Mouse (Mus musculus) erythroblast, adult 5-6 weeks (primary cell): ENCODE data around the gene Cacna1d. TPM values are rescaled to one million over a fixed set of nuclear protein-coding genes. Genes with fewer than 3 reads are reported as not detected.

Source experiments
- ATAC-seq: replicated peaks from 2 replicates; pipeline ENCODE4 v1.8.0; 2016; ENCODE audit warnings: moderate number of reproducible peaks, mild to moderate bottlenecking, moderate TSS enrichment, inconsistent platforms; ENCODE audit not compliant: poor library complexity, low FRiP score, severe bottlenecking
- total RNA-seq, 2 experiments: library from RNA; stranded (forward) in 1 of 2; stranded (reverse) in 1 of 2; fragments of 150-400 nt in 1 of 2; fragments of 200-764, 138-1000 nt in 1 of 2; gene quantifications; 2 replicates each; pipeline versions ENCODE4 v1.2.3 to v1.2.4; 2015 to 2017; ENCODE audit warnings: low replicate concordance in 2 of 2

The Cacna1d gene
- total RNA-seq, 2 experiments from 2014 or later: 0.17 TPM; not detected in 1

DNA sequence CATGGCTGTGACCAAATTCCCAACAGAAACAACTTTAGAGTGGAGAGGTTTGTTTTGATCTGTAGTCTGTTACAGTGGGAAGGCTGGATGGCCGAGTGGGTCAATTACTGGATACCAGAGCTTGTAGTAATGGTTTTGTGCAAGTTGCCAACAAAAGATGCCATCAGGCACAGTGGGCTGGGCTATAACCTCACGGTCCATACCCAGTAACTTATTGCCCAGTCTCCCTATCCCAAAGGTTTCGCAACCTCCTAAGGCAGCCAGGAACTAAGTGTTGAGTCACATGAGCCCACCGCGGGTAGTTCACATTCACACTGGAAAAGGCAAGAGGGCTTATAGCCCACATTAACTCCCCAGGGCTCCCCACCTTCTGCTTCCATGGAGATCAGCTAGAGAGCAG, 474.6 kb downstream of the Cacna1d start:
- ATAC-seq: no peak

DNA sequence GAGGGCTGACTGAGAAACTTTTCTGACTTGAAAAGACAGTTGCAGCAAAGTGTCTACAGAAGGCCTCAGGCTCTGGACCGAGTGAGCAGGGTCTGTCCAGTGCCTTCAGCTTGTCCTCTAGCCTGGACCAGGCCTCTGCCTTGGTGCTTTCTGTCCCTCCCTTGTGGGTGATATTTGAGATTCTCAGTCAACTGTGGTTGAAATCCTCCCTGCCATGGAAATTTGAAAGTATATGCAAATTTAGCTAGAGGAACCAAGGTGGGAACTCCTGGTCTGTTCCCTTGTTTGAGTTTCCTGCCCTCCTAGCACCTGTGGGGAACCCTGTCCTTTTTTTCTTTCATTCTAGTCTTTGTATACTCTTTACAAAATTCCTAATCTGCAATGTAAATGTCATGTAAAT, 476.2 kb downstream of the Cacna1d start:
- no peak for ATAC-seq

- no peak for ATAC-seq
These were observed 476.8 kb downstream of the Cacna1d start for GRCm38 (mm10) chr14:30014487-30014886.

GRCm38 (mm10) chr14:30011886-30012560, 479.2 kb downstream of the Cacna1d start:
- ATAC-seq: no peak

DNA sequence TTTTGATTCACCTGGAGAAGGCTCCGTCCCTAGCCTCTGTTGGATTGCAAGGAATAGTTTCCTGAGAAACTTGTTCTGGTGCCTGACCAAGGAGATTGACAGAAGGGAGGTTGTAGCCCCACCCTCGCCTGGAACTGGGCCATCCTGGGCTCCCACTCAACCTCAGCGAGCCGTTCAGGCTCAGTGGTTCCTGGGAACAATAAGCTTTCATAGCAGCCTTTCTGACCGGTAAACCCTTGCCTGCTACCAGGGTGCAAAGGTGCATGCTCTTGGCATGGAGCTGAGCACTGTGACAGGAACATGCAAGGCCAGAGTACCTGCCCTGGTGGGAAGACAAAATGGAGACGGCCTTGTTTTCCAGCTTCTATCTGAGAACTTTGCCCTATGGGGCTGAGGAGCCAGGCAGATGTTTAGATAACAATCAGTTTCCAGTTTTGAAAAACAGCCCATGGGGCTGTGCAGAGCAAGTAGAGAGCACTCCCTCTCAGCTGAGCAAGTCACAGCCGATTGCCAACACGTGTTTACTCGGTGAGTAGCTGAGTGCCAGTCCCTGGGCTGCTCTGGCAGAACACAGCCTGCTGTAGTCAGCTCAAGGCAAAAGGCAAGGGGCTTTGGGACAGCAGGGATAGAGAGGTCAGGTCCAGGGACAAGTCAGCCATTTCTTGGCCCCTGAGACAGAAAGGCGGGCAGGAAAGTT, 481.2 kb downstream of the Cacna1d start:
- no peak for ATAC-seq

DNA sequence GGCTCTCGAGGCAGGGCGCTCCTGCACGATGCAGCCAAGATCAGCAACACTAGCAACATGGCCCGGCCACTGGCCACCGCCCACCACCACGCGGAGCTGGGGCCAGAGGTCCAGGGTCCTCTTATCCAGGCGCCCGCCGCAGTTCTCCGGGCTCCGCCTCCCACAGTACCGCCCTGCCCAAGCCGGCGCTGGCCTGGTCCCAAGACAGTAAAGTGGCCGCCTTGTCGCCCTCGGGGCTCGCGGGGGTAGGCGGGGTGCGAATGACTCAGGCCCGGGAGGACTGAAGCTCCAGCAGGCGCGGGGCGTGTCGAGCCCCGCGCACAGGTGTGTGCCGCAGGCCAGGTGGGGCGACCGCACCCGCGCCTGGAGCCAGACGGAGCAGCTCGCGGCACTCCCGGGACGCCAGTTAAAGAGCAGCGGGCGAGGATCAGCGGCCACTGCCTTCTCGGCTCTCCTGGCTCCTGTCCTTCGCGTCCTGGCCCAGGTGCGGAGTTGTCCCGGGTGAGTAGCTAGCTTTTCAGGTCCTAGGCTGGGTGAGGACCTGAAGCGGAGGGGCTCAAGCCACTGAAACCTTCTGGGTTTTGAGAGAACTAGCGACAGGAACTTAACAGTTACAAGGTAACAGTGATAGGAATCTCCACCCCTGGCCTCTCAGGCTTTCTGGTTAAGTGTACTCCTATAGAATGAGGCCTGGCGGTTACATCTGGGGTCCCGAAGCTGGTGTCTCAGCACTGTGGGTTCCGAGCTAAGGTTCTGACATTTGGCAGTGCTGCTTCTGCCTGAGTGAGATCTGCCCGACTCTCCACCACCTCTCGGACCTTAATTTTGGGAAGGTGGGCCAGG, 482.3 kb downstream of the Cacna1d start, which contains the start of the genes Il17rb and Chdh:
TSS of gene Il17rb (minus strand) at position 164 of the 843 bp plus-strand sequence.
TSS of gene Chdh (plus strand) at position 291 of the 843 bp plus-strand sequence.
- ATAC-seq: no peak

DNA sequence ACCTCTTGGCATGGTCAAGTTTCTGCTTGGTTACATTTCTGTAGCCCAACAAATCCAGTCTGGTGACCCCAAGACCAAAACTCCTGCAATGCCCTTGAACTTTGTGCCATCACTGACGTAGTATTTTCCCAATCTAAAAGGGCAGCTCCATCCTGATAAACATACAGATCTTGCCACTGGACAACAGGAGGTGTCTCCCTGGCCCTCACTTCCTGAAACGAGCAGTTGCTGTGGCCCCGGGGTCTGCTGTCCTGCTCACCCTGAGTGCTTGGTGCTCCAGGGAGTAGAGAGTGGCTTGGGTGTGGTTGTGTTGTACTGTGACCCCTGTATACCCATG, 491.8 kb downstream of the Cacna1d start:
- no peak for ATAC-seq

DNA sequence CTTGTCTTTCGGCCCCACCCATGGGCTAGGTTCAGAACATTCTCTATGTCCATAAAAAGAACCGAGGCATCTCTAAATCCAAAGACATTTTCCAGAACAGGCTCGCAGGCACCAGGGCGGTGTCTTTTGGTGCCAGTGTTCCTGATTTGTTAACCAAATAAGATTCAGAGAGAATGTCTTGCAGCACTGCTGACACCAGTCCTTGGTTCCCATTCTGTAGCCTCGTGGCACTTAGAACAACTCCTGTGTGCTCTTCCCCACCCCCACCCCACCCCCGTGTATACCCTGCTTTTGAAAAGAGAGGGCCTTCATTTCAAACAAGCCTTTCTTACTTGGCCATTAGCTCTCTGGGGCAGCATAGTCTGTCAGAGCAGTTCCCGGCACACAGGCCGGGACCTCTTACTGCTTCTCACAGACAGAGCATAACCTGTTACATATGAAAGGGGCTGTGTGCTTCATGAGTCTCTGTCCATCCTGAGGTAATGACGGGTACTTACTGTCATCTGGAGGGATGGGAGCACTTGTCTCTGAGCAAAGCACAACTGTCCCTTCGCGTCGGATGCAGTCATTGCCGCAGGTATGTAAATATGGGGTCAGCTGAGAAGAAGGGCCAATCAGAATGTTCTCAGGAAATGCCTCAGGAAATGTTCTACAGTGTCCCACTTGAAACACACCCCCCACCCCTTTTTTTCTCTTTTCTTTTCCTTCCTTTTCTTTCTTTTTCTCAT, 492.3 kb downstream of the Cacna1d start:
- ATAC-seq: no peak

GRCm38 (mm10) chr14:29997345-29997744, 493.9 kb downstream of the Cacna1d start:
- no peak for ATAC-seq

- ATAC-seq: no peak
These were observed 495.1 kb downstream of the Cacna1d start for GRCm38 (mm10) chr14:29996000-29996751.

DNA sequence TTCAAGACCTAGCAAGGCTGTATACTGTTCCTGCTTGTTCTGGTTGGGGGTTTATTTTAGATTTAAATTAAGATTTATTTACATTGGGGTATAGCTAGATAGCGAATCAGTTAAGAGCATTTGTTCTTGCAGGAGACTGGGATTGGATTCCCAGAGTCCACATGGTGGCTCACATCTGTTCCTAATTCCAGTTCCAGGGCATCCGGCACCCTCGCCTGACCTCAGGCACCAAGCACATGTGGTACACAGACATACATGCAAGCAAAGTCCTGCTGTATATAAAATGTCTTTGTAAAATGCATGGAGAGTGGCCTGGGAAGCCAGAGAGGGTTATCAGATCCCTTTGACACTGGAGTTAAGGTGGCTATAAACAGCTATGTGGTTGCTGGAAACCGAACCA, 496.3 kb downstream of the Cacna1d start:
- ATAC-seq: no peak

Other genes starting within 250 kb of the Cacna1d start
- 13.4 and 16.9 TPM in 2 replicates for gene Dcp1a, start 11.9 kb downstream of the Cacna1d start, total RNA-seq (2015; ENCODE audit: low replicate concordance)
- 10.4 and 13.4 TPM in 2 replicates for gene Dcp1a, start 11.9 kb downstream of the Cacna1d start, total RNA-seq (2017; ENCODE audit: low replicate concordance)
- gene Tkt, start 56.9 kb upstream of the Cacna1d start, total RNA-seq (2015; ENCODE audit: low replicate concordance): 66.7 and 82.0 TPM in 2 replicates
- 175 and 205 TPM in 2 replicates for gene Tkt, start 56.9 kb upstream of the Cacna1d start, total RNA-seq (2017; ENCODE audit: low replicate concordance)
- gene Prkcd, start 134.8 kb upstream of the Cacna1d start, total RNA-seq (2015; ENCODE audit: low replicate concordance): 35.5 and 43.7 TPM in 2 replicates
- gene Prkcd, start 134.8 kb upstream of the Cacna1d start, total RNA-seq (2017; ENCODE audit: low replicate concordance): 39.9 and 41.3 TPM in 2 replicates
- 1.2 and 2.5 TPM in 2 replicates for gene Rft1, start 162.9 kb upstream of the Cacna1d start, total RNA-seq (2015; ENCODE audit: low replicate concordance)
- gene Rft1, start 162.9 kb upstream of the Cacna1d start, total RNA-seq (2017; ENCODE audit: low replicate concordance): 2.1 and 2.7 TPM in 2 replicates
- gene Sfmbt1, start 223.4 kb upstream of the Cacna1d start, total RNA-seq (2015; ENCODE audit: low replicate concordance): 8.2 and 8.6 TPM in 2 replicates
- 9.8 and 10.1 TPM in 2 replicates for gene Sfmbt1, start 223.4 kb upstream of the Cacna1d start, total RNA-seq (2017; ENCODE audit: low replicate concordance)